8 mouse cellular contexts compared by ENCODE assay signal in the genomic region with DNA sequence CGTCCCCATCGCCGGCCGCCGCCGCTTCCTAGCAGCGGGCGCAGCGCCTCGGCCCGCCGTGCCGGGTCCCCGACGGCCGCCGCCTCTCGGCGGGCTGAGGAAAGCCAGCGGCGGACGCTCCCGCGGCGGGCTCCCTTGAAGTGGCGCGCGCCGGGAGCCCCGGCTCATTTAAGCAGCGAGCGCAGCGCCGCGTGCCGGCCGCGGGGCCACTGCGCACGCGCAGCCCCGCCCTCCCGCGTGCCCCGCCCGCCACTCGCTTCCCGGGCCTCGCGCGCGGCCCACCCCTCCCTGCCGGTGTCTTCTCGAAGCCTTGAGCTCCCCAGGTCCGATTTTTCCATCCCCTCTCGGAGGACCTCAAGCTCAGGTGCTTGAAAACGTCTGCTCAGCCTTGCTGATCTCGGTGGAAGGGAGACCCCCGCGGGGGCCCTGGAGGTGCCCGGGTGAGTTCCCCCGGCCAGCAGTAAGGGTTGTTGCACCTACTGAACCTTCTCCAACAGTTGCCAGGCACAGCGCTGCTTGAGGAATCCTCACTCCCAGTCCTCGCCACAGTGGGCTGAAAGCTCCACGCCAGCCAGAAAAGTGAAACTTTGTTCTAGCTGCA. TPM values are rescaled to one million over a fixed set of nuclear protein-coding genes. Genes with fewer than 3 reads are reported as not detected.
DNase-seq lines count a peak whose midpoint lies in the region; ATAC-seq lines count a peak whose summit lies in the region.

A gene (minus strand): TSS at position 174 of the 601 bp plus-strand sequence.

- peaks cover 4% of the 10 kb centered on the region for H3K4me1 ChIP-seq in intestine, embryonic 15.5 days (replicated peaks)

- DNase-seq in adrenal gland, adult 18-20 months (ENCODE audit: low spot score in 2 of 2), result peak; percentile 71 to 78
- DNase-seq in embryo, embryonic 10.5 days (ENCODE audit: low spot score), result peak; percentile 85
- DNase-seq in gastrocnemius, postnatal 14 days, result peak; percentile 58
- DNase-seq in left cerebral cortex, postnatal 25 days (ENCODE audit: low spot score in 2 of 2), result peak; percentile 75 to 86
- peak; percentile 85 for DNase-seq in mesoderm, embryonic 11.5 days (ENCODE audit: low read depth, low spot score)
- peak; percentile 49 to 70 for DNase-seq in right cerebral cortex, postnatal 36 days (ENCODE audit: low spot score in 2 of 2)
- DNase-seq in urinary bladder, postnatal 4 days (ENCODE audit: low spot score in 2 of 2), result peak; percentile 63 to 72

- peak; percentile 94 for ATAC-seq in intestine, embryonic 15.5 days

- H3K9ac ChIP-seq in intestine, embryonic 15.5 days, result peak within 1 kb of the TSS; percentile 70

- H3K9me3 ChIP-seq in intestine, embryonic 15.5 days, result no peaks in the 10 kb centered on the region

- WGBS in intestine, embryonic 15.5 days, result 4% methylated on average over 57 of the region's 65 CpGs

- intact Hi-C loops in gastrocnemius, postnatal 14 days (cut with DNase I; ENCODE audit: low total_unique reads), result loop anchor here (5.0 kb wide), 1 partner anchor 1206 kb away; no protein-coding TSS in a partner anchor
- intact Hi-C loops in left cerebral cortex, postnatal 25 days (cut with DNase I), result loop anchor here (1.0 to 10.0 kb wide), 4 partner anchors 140 to 884 kb away; a partner anchor contains a TSS

- H3K27ac ChIP-seq in intestine, embryonic 15.5 days, result peak within 1 kb of the TSS; percentile 73

- H3K27me3 ChIP-seq in intestine, embryonic 15.5 days (replicated peaks), result no peaks in the 10 kb centered on the region

- peak within 1 kb of the TSS; percentile 70 for H3K4me3 ChIP-seq in intestine, embryonic 15.5 days (replicated peaks)

- H3K36me3 ChIP-seq in intestine, embryonic 15.5 days, result no peaks in the 10 kb centered on the region

- H3K4me2 ChIP-seq in intestine, embryonic 15.5 days (replicated peaks), result peak within 1 kb of the TSS; percentile 99

RNA-seq across cellular contexts. Expression of the gene that starts here (rescaled TPM):
- total RNA-seq in adrenal gland, adult 18-20 months (2021), result 1 to 10 TPM; 4.4 TPM
- 1 to 10 TPM; 1.8 to 3.2 TPM for total RNA-seq in gastrocnemius, postnatal 14 days (2021)
- 5.4 and 7.0 TPM in 2 replicates for polyA plus RNA-seq in intestine, embryonic 15.5 days (2015; fragmentation: Nextera tagmentation; extraction: Ambion mirVana)
- total RNA-seq in left cerebral cortex, postnatal 25 days (2021), result 10 to 100 TPM; 75.6 to 75.8 TPM

Comparison
In these comparisons a context has a peak if more than half of its experiments do, and no peak if none do; other contexts are left out.
1. Peak in every context shown above with its lines: DNase-seq, ATAC-seq, H3K4me3 ChIP-seq and H3K27ac ChIP-seq.
2. RNA of the gene that starts here (total RNA-seq): 75.6 to 75.8 TPM in left cerebral cortex, postnatal 25 days; 4.4 TPM in adrenal gland, adult 18-20 months and 1.8 to 3.2 TPM in gastrocnemius, postnatal 14 days; every median in the first group is over 10 times any median in the second.